Mouse (Mus musculus): ENCODE results near the gene Nutf2-ps1. TPM values are rescaled to one million over a fixed set of nuclear protein-coding genes. Genes with fewer than 3 reads are reported as not detected.

Gene Nutf2-ps1
- polyA plus RNA-seq, 1 experiment from 2014 or later = 258 TPM

GRCm38 (mm10) chr19:53550972-53551371 is 37.9 kb downstream of the Nutf2-ps1 start:
- Histone ChIP-seq H3K4me1 (replicated peaks) (peaks cover 13% of the 10 kb centered on the region; the same call in 1 of the 2 replicates), H3K27ac (no peak overlapping the region), H3K27me3 (no peaks in the 10 kb centered on the region), H3K9me3 (replicated peaks) (no peaks in the 10 kb centered on the region), H3K9ac (no peak overlapping the region), H3K4me2 (no peak overlapping the region), H3K4me3 (no peak overlapping the region), H3K36me3 (no peaks in the 10 kb centered on the region)
- ATAC-seq (replicated peaks; ENCODE audit: insufficient number of reproducible peaks, insufficient read depth, low FRiP score, low read depth) = no peak
- 59% methylated on average over 12 of the region's 12 CpGs for WGBS

GRCm38 (mm10) chr19:53547597-53547996 is 41.3 kb downstream of the Nutf2-ps1 start:
- H3K4me1 ChIP-seq (replicated peaks) = peaks cover 9% of the 10 kb centered on the region; the same call in 1 of the 2 replicates
- H3K36me3 ChIP-seq = no peaks in the 10 kb centered on the region
- no peak overlapping the region for H3K27ac ChIP-seq
- H3K4me3 ChIP-seq = no peak overlapping the region
- H3K4me2 ChIP-seq = no peak overlapping the region
- ATAC-seq (replicated peaks; ENCODE audit: insufficient number of reproducible peaks, insufficient read depth, low FRiP score, low read depth) = no peak
- H3K9ac ChIP-seq = no peak overlapping the region
- 62% methylated on average over 8 of the region's 8 CpGs for WGBS
- no peaks in the 10 kb centered on the region for H3K27me3 ChIP-seq
- H3K9me3 ChIP-seq (replicated peaks) = no peaks in the 10 kb centered on the region

GRCm38 (mm10) chr19:53544923-53545561 is 43.8 kb downstream of the Nutf2-ps1 start:
- 65% methylated on average over 4 of the region's 4 CpGs for WGBS
- H3K4me2 ChIP-seq = no peak overlapping the region
- H3K4me3 ChIP-seq = no peak overlapping the region
- H3K27me3 ChIP-seq = no peaks in the 10 kb centered on the region
- H3K9me3 ChIP-seq (replicated peaks) = no peaks in the 10 kb centered on the region
- no peak for ATAC-seq (replicated peaks; ENCODE audit: insufficient number of reproducible peaks, insufficient read depth, low FRiP score, low read depth)
- H3K4me1 ChIP-seq (replicated peaks) = no peaks in the 10 kb centered on the region
- no peak overlapping the region for H3K9ac ChIP-seq
- no peak overlapping the region for H3K27ac ChIP-seq
- peaks cover 10% of the 10 kb centered on the region; the same call in 1 of the 2 replicates for H3K36me3 ChIP-seq

GRCm38 (mm10) chr19:53543602-53544001 is 45.3 kb downstream of the Nutf2-ps1 start:
- H3K27ac ChIP-seq = no peak overlapping the region
- no peaks in the 10 kb centered on the region for H3K27me3 ChIP-seq
- H3K4me1 ChIP-seq (replicated peaks) = no peaks in the 10 kb centered on the region; the same call in none of the 2 replicates
- H3K9ac ChIP-seq = no peak overlapping the region
- no peak overlapping the region for H3K4me2 ChIP-seq
- H3K36me3 ChIP-seq = peaks cover 11% of the 10 kb centered on the region; the same call in 1 of the 2 replicates
- no peak for ATAC-seq (replicated peaks; ENCODE audit: insufficient number of reproducible peaks, insufficient read depth, low FRiP score, low read depth)
- no peak overlapping the region for H3K4me3 ChIP-seq
- H3K9me3 ChIP-seq (replicated peaks) = no peaks in the 10 kb centered on the region
- 37% methylated on average over 5 of the region's 5 CpGs for WGBS

GRCm38 (mm10) chr19:53539296-53539695 is 49.6 kb downstream of the Nutf2-ps1 start:
- H3K27ac ChIP-seq = no peak overlapping the region
- peaks cover 20% of the 10 kb centered on the region; the same call in 1 of the 2 replicates for H3K36me3 ChIP-seq
- H3K4me1 ChIP-seq (replicated peaks) = peaks cover 6% of the 10 kb centered on the region
- WGBS = 71% methylated on average over 3 of the region's 3 CpGs
- no peak overlapping the region for H3K4me3 ChIP-seq
- H3K9me3 ChIP-seq (replicated peaks) = no peaks in the 10 kb centered on the region
- no peak for ATAC-seq (replicated peaks; ENCODE audit: insufficient number of reproducible peaks, insufficient read depth, low FRiP score, low read depth)
- no peaks in the 10 kb centered on the region for H3K27me3 ChIP-seq
- H3K9ac ChIP-seq = no peak overlapping the region
- no peak overlapping the region for H3K4me2 ChIP-seq

- Histone ChIP-seq H3K9me3 (replicated peaks) (no peaks in the 10 kb centered on the region), H3K4me1 (replicated peaks) (peaks cover 6% of the 10 kb centered on the region), H3K27me3 (no peaks in the 10 kb centered on the region), H3K4me2 (no peak overlapping the region), H3K4me3 (no peak overlapping the region), H3K36me3 (peaks cover 20% of the 10 kb centered on the region; the same call in 1 of the 2 replicates), H3K27ac (no peak overlapping the region), H3K9ac (no peak overlapping the region)
- ATAC-seq (replicated peaks; ENCODE audit: insufficient number of reproducible peaks, insufficient read depth, low FRiP score, low read depth) = no peak
- WGBS = 69% methylated on average over 5 of the region's 5 CpGs
These were observed 50.1 kb downstream of the Nutf2-ps1 start for GRCm38 (mm10) chr19:53538796-53539195.

Other genes starting within 250 kb of the Nutf2-ps1 start
- 2.5 TPM in 1 of 2 replicates, not detected in the other for gene Gm10197, start 217.3 kb downstream of the Nutf2-ps1 start, polyA plus RNA-seq (2015; fragmentation: Nextera tagmentation; extraction: Ambion mirVana)
- 25.7 and 28.8 TPM in 2 replicates for gene Smndc1, start 198.5 kb downstream of the Nutf2-ps1 start, polyA plus RNA-seq (2015; fragmentation: Nextera tagmentation; extraction: Ambion mirVana)
- 7.4 and 10.4 TPM in 2 replicates for gene Dusp5, start 60.0 kb downstream of the Nutf2-ps1 start, polyA plus RNA-seq (2015; fragmentation: Nextera tagmentation; extraction: Ambion mirVana)
- gene Smc3, start 11.3 kb upstream of the Nutf2-ps1 start, polyA plus RNA-seq (2015; fragmentation: Nextera tagmentation; extraction: Ambion mirVana) = 37.9 and 38.9 TPM in 2 replicates
- 39.9 and 44.4 TPM in 2 replicates for gene Rbm20, start 88.2 kb upstream of the Nutf2-ps1 start, polyA plus RNA-seq (2015; fragmentation: Nextera tagmentation; extraction: Ambion mirVana)